Mouse (Mus musculus) liver, embryonic 15.5 days (tissue): ENCODE measurements around the gene Shh. TPM values are rescaled to one million over a fixed set of nuclear protein-coding genes. Genes with fewer than 3 reads are reported as not detected.

ENCODE experiments used
- ATAC-seq: fragments of 200-750 bp; cut with Nextera tagmentation; 2 replicates; pipeline ENCODE4 v1.8.0; 2017; ENCODE audit warnings: moderate number of reproducible peaks, mild to moderate bottlenecking, moderate library complexity; ENCODE audit not compliant: insufficient read depth
- H3K27ac ChIP-seq: fragments of 300-500 bp; sonication (generic); replicated peaks from 2 replicates; pipeline ENCODE4 v1.5.1; 2015; ENCODE audit warnings: mild to moderate bottlenecking, inconsistent platforms
- H3K27me3 ChIP-seq: fragments of 300-500 bp; sonication (generic); 2 replicates; pipeline ENCODE4 v1.6.1; 2015; ENCODE audit warnings: mild to moderate bottlenecking, inconsistent platforms
- H3K36me3 ChIP-seq: fragments of 300-500 bp; sonication (generic); replicated peaks from 2 replicates; pipeline ENCODE4 v1.6.1; 2015; ENCODE audit warnings: moderate library complexity, mild to moderate bottlenecking, inconsistent platforms
- H3K4me1 ChIP-seq: fragments of 300-500 bp; sonication (generic); replicated peaks from 2 replicates; pipeline ENCODE4 v1.6.1; 2015; ENCODE audit warnings: inconsistent platforms
- H3K4me2 ChIP-seq: fragments of 300-500 bp; sonication (generic); 2 replicates; pipeline ENCODE4 v1.6.1; 2015; ENCODE audit warnings: moderate library complexity, mild to moderate bottlenecking, inconsistent platforms
- H3K4me3 ChIP-seq: fragments of 300-500 bp; sonication (generic); replicated peaks from 2 replicates; pipeline ENCODE4 v1.5.1; 2015; ENCODE audit warnings: mild to moderate bottlenecking, inconsistent platforms
- H3K9ac ChIP-seq: fragments of 300-500 bp; sonication (generic); 2 replicates; pipeline ENCODE4 v1.6.1; 2015; ENCODE audit warnings: moderate library complexity, mild to moderate bottlenecking, inconsistent platforms
- H3K9me3 ChIP-seq: fragments of 300-500 bp; sonication (generic); replicated peaks from 2 replicates; pipeline ENCODE4 v1.6.1; 2016; ENCODE audit warnings: inconsistent platforms
- WGBS: fragments of 180-500 bp; shearing (Covaris S2); methylation state at CpG from one replicate; pipeline ENCODE4 v1.1.7; 2015; ENCODE audit warnings: mixed read lengths; ENCODE audit not compliant: insufficient replicate concordance; 5-methylcytosine and 5-hydroxymethylcytosine counted together
- polyA plus RNA-seq: library from polyadenylated mRNA; unstranded; fragments of >200 nt; fragmentation: Nextera tagmentation; extraction: Ambion mirVana; gene quantifications from 2 replicates; pipeline ENCODE4 v1.2.1, GENCODE M21; 2015

Shh gene
- polyA plus RNA-seq, 1 experiment from 2014 or later: not detected

DNA sequence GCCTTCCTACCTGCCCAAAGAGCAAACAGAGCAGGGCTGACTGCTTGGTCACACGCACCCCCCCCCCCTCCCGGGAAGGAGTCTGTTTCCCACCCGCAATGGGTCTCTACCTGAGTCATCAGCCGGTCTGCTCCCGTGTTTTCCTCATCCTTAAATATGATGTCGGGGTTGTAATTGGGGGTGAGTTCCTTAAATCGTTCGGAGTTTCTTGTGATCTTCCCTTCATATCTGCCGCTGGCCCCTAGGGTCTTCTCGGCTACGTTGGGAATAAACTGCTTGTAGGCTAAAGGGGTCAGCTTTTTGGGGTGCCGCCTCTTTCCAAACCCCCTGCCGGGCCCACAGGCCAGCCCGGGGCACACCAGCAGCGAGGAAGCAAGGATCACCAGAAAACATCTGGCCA lies 705 bp downstream of the Shh start:
- no peak overlapping the region for H3K4me3 ChIP-seq

DNA sequence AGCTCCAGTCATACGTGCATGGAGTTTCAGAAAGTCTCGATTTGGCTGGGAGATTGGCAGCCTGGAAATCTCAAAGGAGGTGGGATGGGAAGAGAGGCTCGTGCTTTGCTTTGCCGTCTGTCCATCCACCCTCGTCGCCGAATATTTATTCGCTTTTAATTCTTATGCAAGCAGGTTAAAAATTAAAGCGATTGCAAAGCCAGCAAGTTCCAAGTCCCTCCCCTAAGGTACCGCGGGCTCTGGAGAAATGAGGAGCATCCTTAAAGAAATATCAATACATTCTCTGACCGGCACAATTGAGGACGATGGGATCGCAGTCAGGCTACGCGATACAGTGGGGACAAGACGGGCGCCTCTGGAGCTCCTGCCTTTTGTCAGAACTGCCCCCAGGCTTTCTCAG lies 1.5 kb downstream of the Shh start:
- ATAC-seq: no peak
- Histone ChIP-seq H3K4me1 (no peaks in the 10 kb centered on the region), H3K4me2 (no peak overlapping the region), H3K27me3 (peaks cover 94% of the 10 kb centered on the region), H3K36me3 (no peaks in the 10 kb centered on the region), H3K4me3 (no peak overlapping the region), H3K9me3 (no peaks in the 10 kb centered on the region), H3K27ac (no peak overlapping the region), H3K9ac (no peak overlapping the region)
- WGBS: 4% methylated on average over 18 of the region's 18 CpGs

More for the DNA sequence above, 705 bp downstream of the Shh start:
- Histone ChIP-seq H3K4me2 (no peak overlapping the region), H3K36me3 (no peaks in the 10 kb centered on the region), H3K9me3 (no peaks in the 10 kb centered on the region), H3K27ac (no peak overlapping the region), H3K4me1 (no peaks in the 10 kb centered on the region), H3K9ac (no peak overlapping the region), H3K27me3 (peaks cover 85% of the 10 kb centered on the region)
- ATAC-seq: no peak
- WGBS: 3% methylated on average over 14 of the region's 15 CpGs

DNA sequence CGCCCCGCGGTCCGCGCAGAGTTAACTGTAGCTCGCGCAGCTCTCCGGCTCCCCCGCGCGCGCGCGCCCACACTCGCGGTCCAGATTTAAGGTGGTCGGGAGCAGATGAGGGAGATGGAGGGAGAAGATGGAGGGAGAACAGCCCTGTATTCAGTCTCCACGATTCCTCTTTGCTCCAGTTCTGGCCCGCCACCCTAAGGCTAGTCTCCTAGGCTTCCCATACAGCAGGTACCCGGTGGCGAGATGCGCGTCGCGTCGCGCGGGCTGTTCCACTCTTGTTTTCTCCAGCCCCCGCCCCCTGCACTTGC lies 2.0 kb downstream of the Shh start:
- H3K4me1 ChIP-seq: no peaks in the 10 kb centered on the region
- peaks cover 98% of the 10 kb centered on the region for H3K27me3 ChIP-seq
- no peak overlapping the region for H3K4me3 ChIP-seq
- H3K27ac ChIP-seq: no peak overlapping the region
- no peak overlapping the region for H3K9ac ChIP-seq
- peak overlapping the region; percentile 62 for H3K4me2 ChIP-seq
- H3K36me3 ChIP-seq: no peaks in the 10 kb centered on the region
- under 1% methylated on average over 29 of the region's 29 CpGs for WGBS
- H3K9me3 ChIP-seq: no peaks in the 10 kb centered on the region
- ATAC-seq: no peak

DNA sequence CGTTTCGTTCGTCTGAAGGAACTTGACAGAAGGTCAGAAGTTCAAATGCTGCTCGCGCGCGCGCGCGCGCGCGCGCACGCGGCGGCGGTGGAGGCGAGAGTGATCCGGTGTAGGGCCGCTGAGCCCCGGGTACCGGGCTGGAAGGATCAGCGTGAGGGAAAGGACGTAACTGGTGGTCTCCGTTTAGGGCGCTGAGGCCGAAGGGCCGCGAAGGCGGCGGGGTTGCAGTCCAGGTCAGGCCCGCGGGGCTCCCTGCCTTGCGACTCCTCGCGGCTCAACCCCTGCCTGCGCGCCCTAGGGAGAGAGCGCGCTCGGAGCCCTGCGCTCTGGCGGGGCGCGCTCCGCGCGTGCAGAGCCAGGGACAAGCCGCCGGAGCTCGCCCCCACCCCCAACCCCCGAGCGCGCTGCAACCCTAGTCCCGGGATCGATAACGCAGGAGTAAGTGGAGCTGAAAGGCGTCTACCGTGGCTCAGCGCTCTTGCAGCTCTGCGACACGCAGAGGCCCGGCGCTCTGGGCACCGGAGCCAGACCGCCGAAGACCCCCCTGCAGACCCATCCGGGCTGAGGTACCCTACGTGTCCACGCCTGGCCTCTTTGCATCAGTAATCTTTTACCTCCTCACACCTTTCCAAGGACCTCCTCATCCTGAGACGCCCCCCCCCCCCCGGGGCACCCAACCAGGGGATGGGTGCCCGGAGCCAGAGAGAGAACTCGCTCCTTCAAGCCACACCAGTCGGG lies 2.5 kb downstream of the Shh start:
- under 1% methylated on average over 76 of the region's 76 CpGs for WGBS

DNA sequence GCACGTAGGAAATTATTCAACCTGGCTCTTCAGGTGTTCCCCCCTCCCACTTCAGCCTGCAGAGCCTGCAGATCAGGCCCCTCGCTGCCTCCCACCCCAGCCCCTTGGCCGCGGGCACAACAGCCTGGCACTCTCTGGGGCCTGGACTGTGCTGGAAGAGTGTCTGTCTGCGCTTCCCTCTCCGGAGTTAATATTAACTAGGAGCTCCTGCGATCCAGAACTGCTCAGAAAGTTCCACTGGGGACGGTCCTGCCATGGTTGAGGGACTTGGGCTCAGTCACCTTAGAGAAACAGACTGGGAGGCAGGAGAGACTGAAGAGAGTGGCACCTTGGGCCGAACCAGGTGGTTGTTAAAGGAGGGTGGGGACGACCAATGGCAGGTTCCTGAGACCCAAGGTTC lies 3.4 kb downstream of the Shh start:
- Histone ChIP-seq H3K4me1 (no peaks in the 10 kb centered on the region), H3K27me3 (peaks cover 100% of the 10 kb centered on the region), H3K4me2 (peak overlapping the region; percentile 62), H3K27ac (no peak overlapping the region), H3K9me3 (no peaks in the 10 kb centered on the region), H3K36me3 (no peaks in the 10 kb centered on the region), H3K4me3 (peak overlapping the region; percentile 43; the same call in 1 of the 2 replicates), H3K9ac (no peak overlapping the region)
- WGBS: 4% methylated on average over 10 of the region's 10 CpGs
- no peak for ATAC-seq

More for the DNA sequence above, 2.5 kb downstream of the Shh start:
- peak overlapping the region; percentile 62 for H3K4me2 ChIP-seq
- H3K27ac ChIP-seq: no peak overlapping the region
- peaks cover 100% of the 10 kb centered on the region for H3K27me3 ChIP-seq
- no peaks in the 10 kb centered on the region for H3K9me3 ChIP-seq
- H3K9ac ChIP-seq: no peak overlapping the region
- H3K4me1 ChIP-seq: no peaks in the 10 kb centered on the region
- peak overlapping the region; percentile 43 for H3K4me3 ChIP-seq
- ATAC-seq: no peak
- no peaks in the 10 kb centered on the region for H3K36me3 ChIP-seq

DNA sequence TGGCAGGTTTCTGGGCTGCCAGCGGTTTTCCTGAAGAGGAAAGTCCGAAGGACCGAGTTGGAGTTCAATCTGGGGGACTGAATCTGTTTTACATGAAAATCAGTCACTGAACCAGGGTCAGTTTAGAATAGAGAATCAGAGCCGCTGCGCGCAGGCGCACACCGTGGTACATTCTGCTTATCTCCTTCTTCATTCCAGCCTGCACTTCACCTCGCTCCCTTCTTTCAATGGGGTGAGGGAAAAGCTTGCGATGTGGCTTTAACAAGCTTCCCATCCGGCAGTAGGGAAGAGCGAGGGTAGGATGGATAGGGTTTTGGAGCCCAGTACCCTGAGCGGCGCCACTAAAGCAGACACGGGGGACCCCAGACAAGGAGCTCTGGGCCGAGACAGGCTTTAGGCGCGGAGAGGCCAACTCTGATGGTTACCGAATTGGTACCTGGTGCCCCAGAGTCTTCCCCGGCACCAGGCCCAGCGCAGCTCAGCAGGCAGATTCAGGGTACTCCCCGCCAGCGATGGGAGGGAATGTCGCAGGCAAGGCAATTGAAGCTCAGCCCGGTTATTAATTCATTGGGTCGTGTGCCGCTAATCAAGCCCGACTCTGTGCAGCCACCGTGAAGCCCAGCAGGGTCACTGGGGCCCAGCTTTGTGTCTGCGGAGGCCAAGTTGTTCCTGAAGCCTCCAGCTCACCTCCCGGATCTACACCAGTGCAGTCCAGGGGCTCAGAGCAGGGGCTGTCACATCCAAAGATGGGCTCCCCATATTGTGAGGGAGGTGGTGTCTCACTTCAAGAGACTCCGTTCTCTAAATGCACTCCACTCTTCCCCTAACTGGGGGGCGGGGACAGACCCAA lies 4.1 kb downstream of the Shh start:
- no peak overlapping the region for H3K4me3 ChIP-seq
- no peaks in the 10 kb centered on the region for H3K36me3 ChIP-seq
- no peak overlapping the region for H3K4me2 ChIP-seq
- H3K27ac ChIP-seq: no peak overlapping the region
- 3% methylated on average over 33 of the region's 33 CpGs for WGBS
- no peaks in the 10 kb centered on the region for H3K9me3 ChIP-seq
- no peak for ATAC-seq
- no peak overlapping the region for H3K9ac ChIP-seq
- H3K27me3 ChIP-seq: peaks cover 100% of the 10 kb centered on the region
- H3K4me1 ChIP-seq: no peaks in the 10 kb centered on the region

DNA sequence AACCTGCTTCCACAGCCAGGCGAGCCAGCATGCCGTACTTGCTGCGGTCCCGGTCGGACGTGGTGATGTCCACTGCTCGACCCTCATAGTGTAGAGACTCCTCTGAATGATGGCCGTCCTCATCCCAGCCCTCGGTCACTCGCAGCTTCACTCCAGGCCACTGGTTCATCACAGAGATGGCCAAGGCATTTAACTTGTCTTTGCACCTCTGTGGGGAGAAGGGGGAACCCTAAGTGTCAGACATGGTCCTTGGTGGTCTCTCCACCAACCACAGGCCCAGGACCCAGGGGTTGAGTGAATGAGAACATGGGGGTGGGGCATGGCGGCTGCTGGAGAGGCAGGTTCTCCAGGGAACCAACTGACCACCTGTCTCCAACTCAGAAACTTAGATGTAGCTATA lies 5.7 kb downstream of the Shh start:
- ATAC-seq: no peak
- Histone ChIP-seq H3K27me3 (peaks cover 99% of the 10 kb centered on the region), H3K4me2 (no peak overlapping the region), H3K36me3 (no peaks in the 10 kb centered on the region), H3K4me3 (no peak overlapping the region), H3K27ac (no peak overlapping the region), H3K9me3 (no peaks in the 10 kb centered on the region), H3K4me1 (no peaks in the 10 kb centered on the region), H3K9ac (no peak overlapping the region)
- WGBS: 9% methylated on average over 11 of the region's 11 CpGs

DNA sequence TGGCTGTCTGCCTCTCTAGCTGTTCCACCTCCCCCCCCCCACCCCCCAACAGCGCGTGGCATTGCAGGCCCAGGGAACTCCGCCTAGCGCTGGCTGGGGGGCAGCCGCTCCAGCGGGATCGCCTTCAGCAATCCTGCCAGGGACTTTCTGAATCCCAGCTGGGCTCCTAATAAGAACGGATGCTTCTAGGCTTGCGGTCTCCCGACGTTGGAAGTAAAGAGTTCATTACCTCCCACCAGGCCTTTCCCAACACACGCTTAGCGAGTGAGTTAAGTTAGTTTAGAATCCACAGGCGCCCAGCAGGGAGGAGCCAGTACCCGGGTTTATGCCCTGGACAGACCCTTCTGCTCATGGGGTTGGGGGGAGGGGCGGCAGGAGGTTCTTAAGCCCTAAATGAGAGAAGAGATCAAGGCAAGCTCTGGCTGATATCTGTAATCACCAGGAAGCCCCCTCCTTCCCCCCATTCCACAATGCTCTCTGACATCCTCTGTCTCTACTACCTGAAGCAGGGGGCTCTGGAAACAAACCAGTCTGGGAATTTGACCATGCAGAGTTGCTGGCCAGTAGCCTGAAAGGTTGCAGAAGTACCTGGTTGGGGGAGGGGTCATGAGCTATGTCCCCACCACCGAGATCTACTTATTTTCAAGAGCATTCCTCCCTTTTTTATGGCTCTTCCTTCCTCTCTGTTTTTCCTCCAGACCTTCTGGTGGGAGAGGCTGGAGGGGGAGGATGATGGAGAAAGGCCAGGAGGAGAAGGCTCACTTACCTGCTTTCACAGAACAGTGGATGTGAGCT lies 6.3 kb downstream of the Shh start:
- WGBS: 1% methylated on average over 17 of the region's 17 CpGs
- ATAC-seq: no peak
- Histone ChIP-seq H3K27ac (no peak overlapping the region), H3K4me1 (no peaks in the 10 kb centered on the region), H3K4me3 (no peak overlapping the region), H3K36me3 (no peaks in the 10 kb centered on the region), H3K9ac (no peak overlapping the region), H3K9me3 (no peaks in the 10 kb centered on the region), H3K4me2 (no peak overlapping the region), H3K27me3 (peaks cover 99% of the 10 kb centered on the region)

DNA sequence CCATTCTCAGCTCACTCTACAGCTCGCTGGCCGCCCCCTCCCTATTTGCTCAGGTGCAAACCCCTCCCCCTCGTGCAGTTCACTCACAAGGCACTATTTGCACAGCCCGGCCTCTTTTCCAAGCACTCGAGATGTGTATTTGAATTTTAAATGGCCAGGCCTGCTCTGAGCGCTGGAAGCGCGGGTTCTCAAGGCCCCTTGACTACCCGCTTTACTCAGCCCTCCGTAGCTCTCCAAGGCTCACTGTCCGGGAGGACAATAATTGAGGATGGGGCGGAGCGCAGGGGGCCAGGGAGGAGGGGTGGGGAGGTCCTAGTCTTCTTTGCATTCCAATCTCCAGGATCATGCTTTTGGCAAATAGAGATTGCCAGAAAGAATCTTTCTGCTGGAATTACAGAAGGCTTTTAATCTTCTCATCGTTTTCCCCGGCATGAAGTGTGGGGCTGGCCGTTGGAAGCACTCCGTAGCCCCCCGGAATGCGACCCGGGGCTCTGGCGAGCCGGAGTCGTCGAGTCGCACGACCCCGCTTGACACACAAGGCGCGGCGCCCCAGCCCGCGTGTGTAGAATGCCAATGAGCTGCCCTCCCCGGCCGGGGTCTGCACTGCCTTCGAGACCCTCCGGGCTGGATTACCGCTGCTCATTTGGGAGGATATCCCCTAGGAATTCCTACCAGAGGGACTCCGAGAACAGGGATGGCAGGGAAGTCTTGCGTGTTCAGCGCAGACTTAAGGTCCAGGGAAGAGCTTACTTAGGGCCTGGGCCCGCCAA lies 7.4 kb downstream of the Shh start:
- H3K9ac ChIP-seq: no peak overlapping the region
- ATAC-seq: no peak
- H3K36me3 ChIP-seq: no peaks in the 10 kb centered on the region
- no peak overlapping the region for H3K27ac ChIP-seq
- H3K4me1 ChIP-seq: no peaks in the 10 kb centered on the region
- H3K4me2 ChIP-seq: no peak overlapping the region
- no peak overlapping the region for H3K4me3 ChIP-seq
- 2% methylated on average over 41 of the region's 41 CpGs for WGBS
- H3K27me3 ChIP-seq: peaks cover 93% of the 10 kb centered on the region
- H3K9me3 ChIP-seq: no peaks in the 10 kb centered on the region

DNA sequence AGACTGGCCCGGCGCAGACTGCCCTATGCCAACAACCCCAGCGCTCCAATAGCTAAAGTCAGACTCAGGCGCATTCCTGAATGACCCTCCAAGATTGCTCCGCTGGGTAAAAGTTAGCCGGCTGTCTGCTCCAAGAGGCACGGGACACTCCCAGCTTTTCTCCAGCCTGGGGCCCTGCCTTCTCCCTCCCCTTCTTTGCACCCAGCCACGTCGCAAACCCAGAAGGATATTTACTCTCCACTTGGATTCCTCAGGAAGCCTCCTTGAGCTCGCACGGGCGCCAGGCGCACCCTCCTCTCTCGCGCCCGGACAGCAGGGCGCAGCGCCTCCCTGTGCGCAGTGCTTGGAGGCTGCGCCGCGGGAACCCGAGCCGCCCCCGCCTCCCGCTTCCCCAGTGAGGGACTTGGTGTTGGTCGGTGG lies 8.2 kb downstream of the Shh start:
- WGBS: 3% methylated on average over 27 of the region's 27 CpGs
- Histone ChIP-seq H3K36me3 (no peaks in the 10 kb centered on the region), H3K4me1 (no peaks in the 10 kb centered on the region), H3K27me3 (peaks cover 84% of the 10 kb centered on the region), H3K9ac (no peak overlapping the region), H3K4me2 (no peak overlapping the region), H3K9me3 (no peaks in the 10 kb centered on the region), H3K4me3 (no peak overlapping the region), H3K27ac (no peak overlapping the region)
- ATAC-seq: no peak
